Mouse (Mus musculus): ENCODE measurements around the gene Suco. TPM values are rescaled to one million over a fixed set of nuclear protein-coding genes. Genes with fewer than 3 reads are reported as not detected.
A peak's percentile ranks its signal among the peaks of the same experiment; 100 is the strongest.

Gene Suco
- polyA plus RNA-seq, 1 experiment from 2014 or later, result 19.2 TPM

- Histone ChIP-seq H3K36me3 (no peaks in the 10 kb centered on the region), H3K4me3 (replicated peaks) (no peak overlapping the region), H3K4me2 (no peak overlapping the region), H3K4me1 (no peaks in the 10 kb centered on the region), H3K9me3 (no peaks in the 10 kb centered on the region), H3K27ac (no peak overlapping the region), H3K9ac (no peak overlapping the region), H3K27me3 (replicated peaks) (no peaks in the 10 kb centered on the region)
- WGBS, result 67% methylated on average over 2 of the region's 2 CpGs
- no peak for ATAC-seq (ENCODE audit: insufficient read depth, low FRiP score, low read depth)
Measured at GRCm38 (mm10) chr1:161771293-161771692, 105.2 kb downstream of the Suco start.

DNA sequence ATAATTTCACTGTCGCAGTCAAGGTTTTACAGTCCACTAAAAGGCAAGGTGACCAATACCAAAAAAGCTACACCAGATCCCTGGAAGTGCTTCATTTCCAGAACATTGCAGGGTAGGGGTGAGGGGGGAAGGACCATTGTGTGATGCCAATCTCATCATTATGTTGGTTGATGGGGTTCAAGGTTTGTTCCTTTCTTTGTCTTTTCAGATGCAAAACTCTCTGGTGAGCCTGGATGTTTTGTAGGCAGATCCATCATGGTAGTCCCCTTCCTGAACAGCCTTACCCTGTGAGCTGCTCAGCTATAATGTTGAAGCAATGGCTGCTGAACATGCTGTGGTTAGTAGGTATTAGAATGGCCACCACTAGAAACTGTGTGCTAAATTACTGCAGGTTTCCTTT is 107.2 kb downstream of the Suco start:
- no peaks in the 10 kb centered on the region for H3K27me3 ChIP-seq (replicated peaks)
- WGBS, result 79% methylated on average over 1 of the region's 1 CpGs
- no peak overlapping the region for H3K9ac ChIP-seq
- H3K4me1 ChIP-seq, result no peaks in the 10 kb centered on the region
- H3K4me2 ChIP-seq, result no peak overlapping the region
- no peaks in the 10 kb centered on the region for H3K9me3 ChIP-seq
- ATAC-seq (ENCODE audit: insufficient read depth, low FRiP score, low read depth), result no peak
- no peak overlapping the region for H3K27ac ChIP-seq
- no peak overlapping the region for H3K4me3 ChIP-seq (replicated peaks)
- no peaks in the 10 kb centered on the region for H3K36me3 ChIP-seq

DNA sequence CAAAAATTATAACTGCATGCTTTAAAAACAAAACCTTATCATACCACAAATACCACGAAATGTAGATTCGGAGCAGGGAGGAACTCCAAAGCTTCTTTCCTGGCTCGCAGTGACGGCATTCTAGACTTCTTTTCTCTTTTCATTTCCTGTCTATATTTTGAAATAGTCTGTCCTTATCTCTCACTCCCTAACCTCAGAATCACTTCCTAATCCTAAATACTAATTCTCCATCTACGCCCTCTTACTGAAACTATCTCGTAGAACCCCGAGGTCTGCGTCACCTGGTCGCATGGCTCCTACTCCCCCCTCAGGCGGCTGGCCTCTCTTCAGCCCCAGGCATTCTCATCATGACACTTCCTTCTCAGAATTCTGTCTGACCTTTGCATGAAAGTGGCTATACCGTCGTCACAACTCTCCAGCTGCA is 109.4 kb downstream of the Suco start:
- H3K9me3 ChIP-seq, result no peaks in the 10 kb centered on the region
- no peak overlapping the region for H3K4me2 ChIP-seq
- H3K27me3 ChIP-seq (replicated peaks), result no peaks in the 10 kb centered on the region
- H3K36me3 ChIP-seq, result no peaks in the 10 kb centered on the region
- H3K4me1 ChIP-seq, result no peaks in the 10 kb centered on the region
- H3K9ac ChIP-seq, result no peak overlapping the region
- ATAC-seq (ENCODE audit: insufficient read depth, low FRiP score, low read depth), result no peak
- WGBS, result 42% methylated on average over 12 of the region's 12 CpGs
- H3K4me3 ChIP-seq (replicated peaks), result no peak overlapping the region
- no peak overlapping the region for H3K27ac ChIP-seq

GRCm38 (mm10) chr1:161766656-161767055 is 109.8 kb downstream of the Suco start:
- Histone ChIP-seq H3K27me3 (replicated peaks) (no peaks in the 10 kb centered on the region), H3K4me2 (no peak overlapping the region), H3K4me1 (no peaks in the 10 kb centered on the region), H3K9ac (no peak overlapping the region), H3K36me3 (no peaks in the 10 kb centered on the region), H3K27ac (no peak overlapping the region), H3K9me3 (no peaks in the 10 kb centered on the region), H3K4me3 (replicated peaks) (no peak overlapping the region)
- ATAC-seq (ENCODE audit: insufficient read depth, low FRiP score, low read depth), result peak; percentile 82; the same call in 1 of the 2 replicates
- WGBS, result 31% methylated on average over 5 of the region's 5 CpGs

Other genes starting within 250 kb of the Suco start
- gene Fasl, start 88.2 kb downstream of the Suco start, polyA plus RNA-seq (2015; fragmentation: Nextera tagmentation; extraction: Ambion mirVana), result not detected in 2 replicates
- gene Pigc, start 92.5 kb upstream of the Suco start, polyA plus RNA-seq (2015; fragmentation: Nextera tagmentation; extraction: Ambion mirVana), result 32.5 and 35.8 TPM in 2 replicates
- not detected in 2 replicates for gene 4930558K02Rik, start 103.0 kb upstream of the Suco start, polyA plus RNA-seq (2015; fragmentation: Nextera tagmentation; extraction: Ambion mirVana)